Mouse (Mus musculus): ENCODE results near the gene Pilra. TPM values are rescaled to one million over a fixed set of nuclear protein-coding genes. Genes with fewer than 3 reads are reported as not detected.

Pilra gene
- polyA plus RNA-seq, 1 experiment from 2014 or later, result 3.0 TPM

DNA sequence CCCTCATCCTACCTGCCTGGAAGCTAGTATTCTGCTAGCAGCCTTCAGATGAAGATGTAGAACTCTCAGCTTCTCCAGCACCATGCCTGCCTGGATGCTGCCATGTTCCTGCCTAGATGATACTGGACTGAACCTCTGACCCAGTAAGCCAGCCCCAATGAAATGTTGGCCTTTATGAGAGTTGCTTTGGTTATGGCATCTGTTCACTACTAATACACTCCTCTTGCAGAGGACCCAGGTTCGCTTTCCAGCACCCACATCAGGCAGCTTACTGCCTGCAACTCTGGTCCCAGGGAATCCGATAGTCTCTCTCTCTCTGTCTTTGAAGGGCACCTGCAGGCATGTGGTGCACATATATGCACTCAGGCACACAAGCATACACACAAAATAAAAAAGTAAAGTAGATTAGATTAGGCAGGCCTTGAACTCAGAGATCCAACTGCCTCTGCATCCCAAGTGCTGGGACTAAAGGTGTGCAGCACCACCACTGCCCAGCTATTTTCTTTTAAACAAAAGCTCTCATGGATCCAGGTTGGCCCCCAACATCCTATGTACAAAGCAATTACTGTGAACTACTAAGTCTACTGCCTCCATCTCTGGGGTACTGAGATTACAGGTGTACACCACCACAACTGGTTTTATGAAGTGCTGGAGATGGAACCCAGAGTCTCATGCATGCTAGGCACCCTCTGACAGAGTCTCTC is 60.3 kb downstream of the Pilra start:
- peaks cover 8% of the 10 kb centered on the region for H3K36me3 ChIP-seq (ENCODE audit: insufficient read depth)
- no peaks in the 10 kb centered on the region for H3K9me3 ChIP-seq (ENCODE audit: low read depth, low read length)
- H3K4me3 ChIP-seq (ENCODE audit: low read depth, low read length), result no peak overlapping the region
- DNase-seq (no peak), ATAC-seq (ENCODE audit: insufficient read depth) (no peak)
- no peak for TF ChIP-seq CTCF (IDR thresholded peaks at IDR 0.05; ENCODE audit: low read depth)
- WGBS, result 88% methylated on average over 2 of the region's 2 CpGs
- H3K4me2 ChIP-seq, result no peak overlapping the region
- H3K27ac ChIP-seq (ENCODE audit: low read depth), result no peak overlapping the region
- no peaks in the 10 kb centered on the region for H3K4me1 ChIP-seq (ENCODE audit: insufficient read depth)
- no peaks in the 10 kb centered on the region for H3K27me3 ChIP-seq (ENCODE audit: insufficient read depth, low read length)
- no peak overlapping the region for H3K9ac ChIP-seq

DNA sequence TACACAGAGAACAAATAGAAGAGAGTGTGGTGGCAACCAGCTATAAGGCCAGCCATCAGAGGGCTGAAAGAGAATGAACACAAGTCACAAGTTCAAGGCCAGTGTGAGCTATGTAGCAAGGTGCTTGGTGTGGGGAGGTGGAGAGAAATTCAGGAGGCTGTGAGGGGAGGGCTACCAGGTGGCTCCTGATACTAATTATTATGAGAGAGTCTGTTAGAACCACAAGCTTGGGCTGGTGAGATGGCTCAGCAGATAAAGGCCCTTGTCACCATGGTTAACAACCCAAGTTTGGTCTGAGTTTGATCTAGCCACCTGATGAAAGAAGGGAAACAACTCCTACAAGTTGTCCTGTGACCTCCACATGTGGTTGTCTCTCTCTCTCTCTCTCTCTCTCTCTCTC is 63.3 kb downstream of the Pilra start:
- no peak overlapping the region for H3K27ac ChIP-seq (ENCODE audit: low read depth)
- TF ChIP-seq CTCF (IDR thresholded peaks at IDR 0.05; ENCODE audit: low read depth), result no peak
- no peaks in the 10 kb centered on the region for H3K4me1 ChIP-seq (ENCODE audit: insufficient read depth)
- H3K4me2 ChIP-seq, result no peak overlapping the region
- no peaks in the 10 kb centered on the region for H3K9me3 ChIP-seq (ENCODE audit: low read depth, low read length)
- H3K36me3 ChIP-seq (ENCODE audit: insufficient read depth), result no peaks in the 10 kb centered on the region
- no peaks in the 10 kb centered on the region for H3K27me3 ChIP-seq (ENCODE audit: insufficient read depth, low read length)
- DNase-seq (no peak), ATAC-seq (ENCODE audit: insufficient read depth) (no peak)
- no peak overlapping the region for H3K4me3 ChIP-seq (ENCODE audit: low read depth, low read length)
- H3K9ac ChIP-seq, result no peak overlapping the region

Other genes starting within 250 kb of the Pilra start
- gene Mospd3, start 235.2 kb downstream of the Pilra start, polyA plus RNA-seq (2014; fragmentation: Nextera tagmentation; extraction: Ambion mirVana), result 33.9 and 37.8 TPM in 2 replicates
- gene Pcolce, start 222.5 kb downstream of the Pilra start, polyA plus RNA-seq (2014; fragmentation: Nextera tagmentation; extraction: Ambion mirVana), result 130 and 148 TPM in 2 replicates
- gene Fbxo24, start 207.3 kb downstream of the Pilra start, polyA plus RNA-seq (2014; fragmentation: Nextera tagmentation; extraction: Ambion mirVana), result 0.19 TPM in 1 of 2 replicates, not detected in the other
- 32.1 and 40.5 TPM in 2 replicates for gene Lrch4, start 207.2 kb downstream of the Pilra start, polyA plus RNA-seq (2014; fragmentation: Nextera tagmentation; extraction: Ambion mirVana)
- gene Gm20605, start 207.1 kb downstream of the Pilra start, polyA plus RNA-seq (2014; fragmentation: Nextera tagmentation; extraction: Ambion mirVana), result 9.2 and 11.7 TPM in 2 replicates
- 6.4 and 8.1 TPM in 2 replicates for gene Sap25, start 194.9 kb downstream of the Pilra start, polyA plus RNA-seq (2014; fragmentation: Nextera tagmentation; extraction: Ambion mirVana)
- gene Irs3, start 190.6 kb downstream of the Pilra start, polyA plus RNA-seq (2014; fragmentation: Nextera tagmentation; extraction: Ambion mirVana), result 0.08 TPM in 1 of 2 replicates, not detected in the other
- 10.9 and 12.2 TPM in 2 replicates for gene Agfg2, start 151.6 kb downstream of the Pilra start, polyA plus RNA-seq (2014; fragmentation: Nextera tagmentation; extraction: Ambion mirVana)
- 0.91 and 0.93 TPM in 2 replicates for gene Nyap1, start 94.7 kb downstream of the Pilra start, polyA plus RNA-seq (2014; fragmentation: Nextera tagmentation; extraction: Ambion mirVana)
- 127 TPM in 2 replicates for gene Tsc22d4, start 90.6 kb downstream of the Pilra start, polyA plus RNA-seq (2014; fragmentation: Nextera tagmentation; extraction: Ambion mirVana)
- gene Ppp1r35, start 57.4 kb downstream of the Pilra start, polyA plus RNA-seq (2014; fragmentation: Nextera tagmentation; extraction: Ambion mirVana), result 33.7 and 40.9 TPM in 2 replicates
- 13.1 and 14.5 TPM in 2 replicates for gene Mepce, start 48.6 kb downstream of the Pilra start, polyA plus RNA-seq (2014; fragmentation: Nextera tagmentation; extraction: Ambion mirVana)
- 25.9 and 26.1 TPM in 2 replicates for gene Zcwpw1, start 48.5 kb downstream of the Pilra start, polyA plus RNA-seq (2014; fragmentation: Nextera tagmentation; extraction: Ambion mirVana)
- gene Pilrb1, start 21.8 kb upstream of the Pilra start, polyA plus RNA-seq (2014; fragmentation: Nextera tagmentation; extraction: Ambion mirVana), result 0.41 and 1.1 TPM in 2 replicates
- 0.37 and 0.83 TPM in 2 replicates for gene Pilrb2, start 35.5 kb upstream of the Pilra start, polyA plus RNA-seq (2014; fragmentation: Nextera tagmentation; extraction: Ambion mirVana)
- gene Cyp3a13, start 85.3 kb upstream of the Pilra start, polyA plus RNA-seq (2014; fragmentation: Nextera tagmentation; extraction: Ambion mirVana), result 0.21 and 0.28 TPM in 2 replicates
- gene Gjc3, start 126.8 kb upstream of the Pilra start, polyA plus RNA-seq (2014; fragmentation: Nextera tagmentation; extraction: Ambion mirVana), result 0.18 TPM in 1 of 2 replicates, not detected in the other
- not detected in 2 replicates for gene Azgp1, start 145.2 kb upstream of the Pilra start, polyA plus RNA-seq (2014; fragmentation: Nextera tagmentation; extraction: Ambion mirVana)
- gene Smok3a, start 185.0 kb upstream of the Pilra start, polyA plus RNA-seq (2014; fragmentation: Nextera tagmentation; extraction: Ambion mirVana), result not detected in 2 replicates
- gene Smok3b, start 185.1 kb upstream of the Pilra start, polyA plus RNA-seq (2014; fragmentation: Nextera tagmentation; extraction: Ambion mirVana), result not detected in 2 replicates
- not detected in 2 replicates for gene Smok3c, start 216.9 kb upstream of the Pilra start, polyA plus RNA-seq (2014; fragmentation: Nextera tagmentation; extraction: Ambion mirVana)
- gene Zkscan1, start 248.8 kb upstream of the Pilra start, polyA plus RNA-seq (2014; fragmentation: Nextera tagmentation; extraction: Ambion mirVana), result 24.5 and 27.2 TPM in 2 replicates

Measured in lung, embryonic 14.5 days (tissue).